Mouse (Mus musculus): ENCODE data around the gene Phyhd1.

GRCm38 (mm10) chr2:30316955-30317354 is 51.0 kb downstream of the Phyhd1 start:
- TF ChIP-seq CTCF (IDR thresholded peaks at IDR 0.05; ENCODE audit: low read depth, low read length) (no peak), POLR2AphosphoS5 (IDR thresholded peaks at IDR 0.05; ENCODE audit: insufficient replicate concordance, low read depth, low read length) (no peak), GATA2 (IDR thresholded peaks at IDR 0.05; ENCODE audit: borderline replicate concordance, low read depth, low read length) (no peak)

All from G1E (cell line).